Mouse (Mus musculus): ENCODE results near the gene Ip6k2.

GRCm38 (mm10) chr9:108831637-108832036, 48.0 kb downstream of the Ip6k2 start:
- TF ChIP-seq CTCF (IDR thresholded peaks at IDR 0.05; ENCODE audit: extremely low read depth, insufficient read length, insufficient replicate concordance, low read depth, low read length): no peak
- TF ChIP-seq POLR2A (IDR thresholded peaks at IDR 0.05; ENCODE audit: low read depth, low read length): no peak

Measured in small intestine, adult 2 months (tissue).